Mouse (Mus musculus): Measurements from ENCODE around the gene Slc45a3. TPM values are rescaled to one million over a fixed set of nuclear protein-coding genes. Genes with fewer than 3 reads are reported as not detected.

The Slc45a3 gene
- total RNA-seq, 2 experiments from 2014 or later: 2.0 to 2.6 TPM

DNA sequence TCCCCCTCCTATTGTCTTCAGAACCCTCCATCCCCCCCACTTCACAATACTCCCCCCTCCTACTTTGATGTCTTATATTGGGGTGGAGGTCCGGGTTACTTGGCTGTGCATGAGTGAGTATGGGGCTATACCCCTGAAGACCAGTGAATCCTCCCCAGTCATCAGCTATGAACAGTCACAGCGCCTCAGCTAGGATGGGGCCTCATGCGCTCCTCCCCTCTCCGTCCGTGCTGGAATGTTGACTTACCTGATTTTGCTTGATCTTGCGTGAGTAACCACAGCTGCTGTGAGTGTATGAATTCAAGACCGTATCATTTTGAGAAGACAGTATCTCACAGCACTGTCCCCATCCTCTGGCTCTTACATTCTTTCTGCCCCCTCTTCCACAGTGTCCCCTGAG is 57.1 kb downstream of the Slc45a3 start:
- DNase-seq (ENCODE audit: low spot score in 2 of 2): no peak

DNA sequence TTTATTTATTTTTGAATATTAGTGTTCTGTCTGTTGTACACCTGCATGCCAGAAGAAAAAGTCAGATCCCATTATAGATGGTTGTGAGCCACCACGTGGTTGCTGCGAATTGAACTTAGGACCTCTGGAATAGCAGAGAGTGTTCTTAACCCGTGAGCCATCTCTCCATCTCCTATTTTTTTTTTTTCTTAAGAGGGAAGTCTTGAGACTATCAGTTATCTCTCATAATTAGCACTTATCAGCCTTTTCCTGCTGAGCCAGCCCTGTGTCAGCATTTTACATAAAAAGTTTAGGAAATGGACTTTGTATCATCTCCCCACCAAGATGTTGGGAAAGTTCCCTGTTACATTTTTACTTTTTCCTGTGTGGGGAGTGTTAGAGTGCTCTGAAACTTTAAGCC is 59.3 kb downstream of the Slc45a3 start:
- no peak for DNase-seq (ENCODE audit: low spot score in 2 of 2)

DNA sequence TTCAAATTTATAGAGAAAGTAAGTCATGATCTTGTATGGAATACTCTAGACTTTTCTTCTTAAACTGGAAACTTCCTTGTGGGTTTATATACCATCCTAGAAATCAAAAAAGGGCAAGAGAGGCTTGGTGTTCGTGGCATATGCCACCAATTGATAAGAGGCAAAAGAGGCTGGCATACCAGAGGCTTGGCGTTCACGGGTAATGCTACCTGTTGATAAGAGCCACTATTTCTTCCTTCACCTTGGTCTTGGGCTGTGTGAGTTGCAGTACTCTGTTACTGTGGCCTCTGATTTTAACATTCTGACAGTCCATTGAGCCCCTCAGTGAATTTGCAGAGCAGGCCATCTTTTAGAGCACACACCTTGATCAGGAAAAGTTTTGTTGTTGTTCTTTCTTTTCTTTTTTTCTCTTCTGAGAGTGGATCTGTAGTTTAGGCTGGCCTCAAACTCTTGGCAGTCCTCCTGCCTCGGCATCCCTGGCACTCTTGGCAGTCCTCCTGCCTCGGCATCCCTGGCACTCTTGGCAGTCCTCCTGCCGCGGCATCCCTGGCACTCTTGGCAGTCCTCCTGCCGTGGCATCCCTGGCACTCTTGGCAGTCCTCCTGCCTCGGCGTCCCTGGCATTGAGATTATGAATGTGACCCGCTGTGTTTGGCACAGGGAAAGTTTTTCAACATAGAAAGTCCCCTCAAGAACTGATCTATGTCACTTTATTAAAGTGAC is 64.3 kb downstream of the Slc45a3 start:
- no peak for DNase-seq (ENCODE audit: low spot score in 2 of 2)

DNA sequence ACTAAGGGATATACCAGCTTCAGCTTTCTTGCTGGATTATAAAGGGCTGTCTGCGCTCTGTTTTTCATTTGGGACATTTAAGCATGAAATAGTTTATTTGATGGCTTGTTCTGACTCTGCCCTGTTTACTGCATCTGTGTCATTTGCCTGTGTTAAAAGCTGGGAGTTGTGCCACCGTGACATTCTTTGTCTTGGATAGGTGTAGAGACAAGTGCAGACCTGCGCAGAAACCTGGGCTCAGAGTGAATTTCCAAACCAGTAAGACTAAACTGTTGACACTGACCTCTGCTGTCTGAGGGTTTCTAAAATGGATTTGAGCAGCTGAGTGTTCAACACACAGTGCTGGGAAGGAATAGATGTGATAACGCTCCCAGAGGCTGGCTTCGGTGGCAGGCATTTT is 65.2 kb downstream of the Slc45a3 start:
- DNase-seq (ENCODE audit: low spot score in 2 of 2): no peak

DNA sequence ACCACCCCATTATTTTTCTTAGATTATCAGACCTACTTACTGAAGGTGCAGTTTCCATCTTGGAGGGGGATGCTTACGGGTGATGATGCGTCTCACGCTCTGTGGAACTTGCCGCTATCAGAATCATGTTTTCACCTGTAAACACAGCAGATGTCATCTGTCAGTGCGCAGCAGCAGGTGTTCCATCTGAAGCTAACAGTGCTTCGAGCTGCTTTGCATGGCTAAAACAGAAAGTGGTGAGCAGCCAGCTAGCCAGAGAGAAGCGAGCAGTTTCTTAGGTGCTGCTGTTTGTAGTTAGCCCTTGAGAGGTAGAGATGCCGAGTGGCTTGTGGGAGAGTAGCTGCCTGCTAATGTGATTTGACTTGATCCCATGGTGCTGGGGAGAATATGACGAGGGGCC is 65.6 kb downstream of the Slc45a3 start:
- no peak for DNase-seq (ENCODE audit: low spot score in 2 of 2)

DNA sequence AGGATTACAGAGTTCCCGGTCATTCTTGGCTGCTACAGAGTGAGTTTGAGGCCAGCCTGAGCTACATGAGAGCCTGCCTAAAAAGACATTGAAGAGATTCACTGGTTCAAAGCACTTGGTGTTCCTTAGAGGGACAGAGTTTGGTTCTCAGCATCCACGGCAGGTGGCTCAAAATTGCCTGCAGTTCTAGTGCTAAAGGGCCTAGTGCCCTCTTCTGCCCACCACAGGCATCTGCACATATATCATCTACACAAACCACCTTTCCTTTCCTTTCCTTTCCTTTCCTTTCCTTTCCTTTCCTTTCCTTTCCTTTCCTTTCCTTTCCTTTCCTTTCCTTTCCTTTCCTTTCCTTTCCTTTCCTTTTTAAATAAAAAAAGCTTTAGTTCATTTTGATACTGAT is 67.8 kb downstream of the Slc45a3 start:
- no peak for DNase-seq (ENCODE audit: low spot score in 2 of 2)

DNA sequence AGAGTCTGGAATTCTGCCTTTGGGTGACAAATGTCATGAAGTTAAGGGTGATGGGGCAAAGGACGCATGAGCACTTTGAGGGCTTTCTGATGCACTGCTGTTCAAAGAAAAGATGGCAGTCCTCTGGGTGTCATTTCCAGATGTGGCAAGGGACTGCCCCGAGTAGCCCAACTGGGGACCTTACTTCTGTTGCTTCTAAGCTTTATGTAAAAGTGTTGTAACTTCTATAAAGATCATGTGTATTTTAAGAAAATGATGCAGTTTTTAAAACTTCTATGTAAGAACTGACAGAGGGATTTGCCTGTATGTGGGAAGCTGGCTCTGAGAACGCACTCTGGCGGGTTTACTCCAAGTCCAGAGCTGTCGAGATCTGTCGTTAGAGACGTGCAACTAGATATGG is 69.4 kb downstream of the Slc45a3 start:
- DNase-seq (ENCODE audit: low spot score in 2 of 2): no peak

Other genes starting within 250 kb of the Slc45a3 start
- gene Slc26a9, start 218.9 kb upstream of the Slc45a3 start, total RNA-seq (2021): under 1 TPM; 0.26 to 0.30 TPM
- gene Pm20d1, start 165.6 kb upstream of the Slc45a3 start, total RNA-seq (2021): 1 to 10 TPM in 1 of 2 experiments, under 1 TPM in 1; 0.67 to 1.1 TPM
- 10 to 100 TPM; 69.0 to 70.9 TPM for gene Slc41a1, start 135.5 kb upstream of the Slc45a3 start, total RNA-seq (2021)
- gene Rab29, start 95.7 kb upstream of the Slc45a3 start, total RNA-seq (2021): 1 to 10 TPM; 7.7 to 9.4 TPM
- gene Nucks1, start 52.4 kb upstream of the Slc45a3 start, total RNA-seq (2021): 100 to 1,000 TPM; 154 to 165 TPM
- gene Elk4, start 44.6 kb downstream of the Slc45a3 start, total RNA-seq (2021): 10 to 100 TPM; 59.1 to 60.4 TPM
- 10 to 100 TPM; 42.8 to 50.7 TPM for gene Mfsd4a, start 105.1 kb downstream of the Slc45a3 start, total RNA-seq (2021)
- 10 to 100 TPM; 21.2 to 21.9 TPM for gene Cdk18, start 176.7 kb downstream of the Slc45a3 start, total RNA-seq (2021)
- gene Lemd1, start 228.5 kb downstream of the Slc45a3 start, total RNA-seq (2021): 1 to 10 TPM; 1.4 to 1.8 TPM
- under 1 TPM; 0.91 to 0.97 TPM for gene AC124108.1, start 228.5 kb downstream of the Slc45a3 start, total RNA-seq (2021)

All from layer of hippocampus, postnatal 14 days (tissue).